Mouse (Mus musculus): ENCODE results near the gene Slc38a6. TPM values are rescaled to one million over a fixed set of nuclear protein-coding genes. Genes with fewer than 3 reads are reported as not detected.

Slc38a6 gene
- polyA plus RNA-seq, 1 experiment from 2014 or later: 9.4 TPM

GRCm38 (mm10) chr12:73361201-73361600 lies 74.6 kb downstream of the Slc38a6 start:
- no peak for ATAC-seq (ENCODE audit: borderline replicate concordance, extremely low read depth, low FRiP score, low TSS enrichment)
- no peaks in the 10 kb centered on the region for H3K36me3 ChIP-seq
- no peak overlapping the region for H3K4me3 ChIP-seq
- H3K27ac ChIP-seq: no peak overlapping the region
- no peaks in the 10 kb centered on the region for H3K27me3 ChIP-seq
- no peak overlapping the region for H3K4me2 ChIP-seq
- H3K9me3 ChIP-seq: no peaks in the 10 kb centered on the region
- no peaks in the 10 kb centered on the region for H3K4me1 ChIP-seq
- no peak overlapping the region for H3K9ac ChIP-seq
- 78% methylated on average over 11 of the region's 11 CpGs for WGBS

- no peak overlapping the region for H3K27ac ChIP-seq
- H3K4me1 ChIP-seq: peaks cover 9% of the 10 kb centered on the region
- no peaks in the 10 kb centered on the region for H3K27me3 ChIP-seq
- 69% methylated on average over 6 of the region's 6 CpGs for WGBS
- no peaks in the 10 kb centered on the region for H3K9me3 ChIP-seq
- no peak overlapping the region for H3K4me2 ChIP-seq
- no peak overlapping the region for H3K4me3 ChIP-seq
- no peak overlapping the region for H3K9ac ChIP-seq
- no peaks in the 10 kb centered on the region for H3K36me3 ChIP-seq
- ATAC-seq (ENCODE audit: borderline replicate concordance, extremely low read depth, low FRiP score, low TSS enrichment): no peak
Observed at GRCm38 (mm10) chr12:73363401-73363800, 76.8 kb downstream of the Slc38a6 start.

- H3K4me2 ChIP-seq: no peak overlapping the region
- ATAC-seq (ENCODE audit: borderline replicate concordance, extremely low read depth, low FRiP score, low TSS enrichment): no peak
- no peaks in the 10 kb centered on the region for H3K27me3 ChIP-seq
- 92% methylated on average over 3 of the region's 3 CpGs for WGBS
- H3K4me3 ChIP-seq: no peak overlapping the region
- H3K9me3 ChIP-seq: no peaks in the 10 kb centered on the region
- H3K36me3 ChIP-seq: no peaks in the 10 kb centered on the region
- H3K27ac ChIP-seq: no peak overlapping the region
- H3K9ac ChIP-seq: no peak overlapping the region
- H3K4me1 ChIP-seq: peaks cover 9% of the 10 kb centered on the region
Observed at GRCm38 (mm10) chr12:73363956-73364355, 77.4 kb downstream of the Slc38a6 start.

GRCm38 (mm10) chr12:73366581-73366980 lies 80.0 kb downstream of the Slc38a6 start:
- Histone ChIP-seq H3K4me2 (no peak overlapping the region), H3K36me3 (no peaks in the 10 kb centered on the region), H3K27ac (no peak overlapping the region), H3K27me3 (no peaks in the 10 kb centered on the region), H3K9ac (no peak overlapping the region), H3K4me1 (peaks cover 9% of the 10 kb centered on the region), H3K4me3 (no peak overlapping the region), H3K9me3 (no peaks in the 10 kb centered on the region)
- WGBS: 83% methylated on average over 7 of the region's 7 CpGs
- ATAC-seq (ENCODE audit: borderline replicate concordance, extremely low read depth, low FRiP score, low TSS enrichment): no peak

- ATAC-seq (ENCODE audit: borderline replicate concordance, extremely low read depth, low FRiP score, low TSS enrichment): peak; percentile 19; the same call in 1 of the 2 replicates
- WGBS: 23% methylated on average over 20 of the region's 20 CpGs
Observed at GRCm38 (mm10) chr12:73367460-73368079, 81.0 kb downstream of the Slc38a6 start.

GRCm38 (mm10) chr12:73368868-73369608 lies 82.5 kb downstream of the Slc38a6 start:
- Histone ChIP-seq H3K27ac (no peak overlapping the region), H3K27me3 (no peaks in the 10 kb centered on the region), H3K4me2 (no peak overlapping the region), H3K9me3 (no peaks in the 10 kb centered on the region), H3K4me3 (no peak overlapping the region), H3K9ac (no peak overlapping the region), H3K4me1 (peaks cover 9% of the 10 kb centered on the region), H3K36me3 (no peaks in the 10 kb centered on the region)
- ATAC-seq (ENCODE audit: borderline replicate concordance, extremely low read depth, low FRiP score, low TSS enrichment): peak; percentile 69; the same call in 1 of the 2 replicates
- 66% methylated on average over 7 of the region's 7 CpGs for WGBS

More at GRCm38 (mm10) chr12:73367460-73368079, 81.0 kb downstream of the Slc38a6 start:
- Histone ChIP-seq H3K27ac (no peak overlapping the region), H3K4me2 (peak overlapping the region; percentile 29; the same call in 1 of the 2 replicates), H3K36me3 (no peaks in the 10 kb centered on the region), H3K9me3 (no peaks in the 10 kb centered on the region), H3K27me3 (no peaks in the 10 kb centered on the region), H3K9ac (no peak overlapping the region), H3K4me1 (peaks cover 9% of the 10 kb centered on the region), H3K4me3 (no peak overlapping the region)

- ATAC-seq (ENCODE audit: borderline replicate concordance, extremely low read depth, low FRiP score, low TSS enrichment): no peak
- Histone ChIP-seq H3K9ac (no peak overlapping the region), H3K27ac (no peak overlapping the region), H3K4me3 (no peak overlapping the region), H3K4me1 (peaks cover 9% of the 10 kb centered on the region), H3K27me3 (no peaks in the 10 kb centered on the region), H3K4me2 (no peak overlapping the region), H3K9me3 (no peaks in the 10 kb centered on the region), H3K36me3 (no peaks in the 10 kb centered on the region)
- 76% methylated on average over 4 of the region's 4 CpGs for WGBS
Observed at GRCm38 (mm10) chr12:73370367-73370944, 83.9 kb downstream of the Slc38a6 start.

- Histone ChIP-seq H3K9ac (no peak overlapping the region), H3K27ac (no peak overlapping the region), H3K4me1 (peaks cover 9% of the 10 kb centered on the region), H3K36me3 (no peaks in the 10 kb centered on the region), H3K27me3 (no peaks in the 10 kb centered on the region), H3K4me2 (no peak overlapping the region), H3K4me3 (no peak overlapping the region), H3K9me3 (no peaks in the 10 kb centered on the region)
- no peak for ATAC-seq (ENCODE audit: borderline replicate concordance, extremely low read depth, low FRiP score, low TSS enrichment)
- 71% methylated on average over 7 of the region's 7 CpGs for WGBS
Observed at GRCm38 (mm10) chr12:73371132-73371531, 84.6 kb downstream of the Slc38a6 start.

GRCm38 (mm10) chr12:73378026-73378425 lies 91.4 kb downstream of the Slc38a6 start:
- peaks cover 8% of the 10 kb centered on the region for H3K4me1 ChIP-seq
- no peaks in the 10 kb centered on the region for H3K27me3 ChIP-seq
- no peaks in the 10 kb centered on the region for H3K36me3 ChIP-seq
- H3K4me3 ChIP-seq: no peak overlapping the region
- 67% methylated on average over 5 of the region's 5 CpGs for WGBS
- H3K27ac ChIP-seq: no peak overlapping the region
- ATAC-seq (ENCODE audit: borderline replicate concordance, extremely low read depth, low FRiP score, low TSS enrichment): no peak
- H3K4me2 ChIP-seq: no peak overlapping the region
- no peak overlapping the region for H3K9ac ChIP-seq
- no peaks in the 10 kb centered on the region for H3K9me3 ChIP-seq

GRCm38 (mm10) chr12:73378724-73379355 lies 92.3 kb downstream of the Slc38a6 start:
- Histone ChIP-seq H3K27ac (no peak overlapping the region), H3K9me3 (no peaks in the 10 kb centered on the region), H3K9ac (no peak overlapping the region), H3K4me3 (no peak overlapping the region), H3K4me2 (no peak overlapping the region), H3K4me1 (peaks cover 16% of the 10 kb centered on the region), H3K36me3 (no peaks in the 10 kb centered on the region), H3K27me3 (no peaks in the 10 kb centered on the region)
- ATAC-seq (ENCODE audit: borderline replicate concordance, extremely low read depth, low FRiP score, low TSS enrichment): no peak
- WGBS: 84% methylated on average over 13 of the region's 13 CpGs

GRCm38 (mm10) chr12:73380686-73381360 lies 94.2 kb downstream of the Slc38a6 start:
- Histone ChIP-seq H3K36me3 (no peaks in the 10 kb centered on the region), H3K9ac (no peak overlapping the region), H3K9me3 (no peaks in the 10 kb centered on the region), H3K27ac (no peak overlapping the region), H3K4me1 (peaks cover 16% of the 10 kb centered on the region), H3K4me3 (no peak overlapping the region), H3K4me2 (no peak overlapping the region), H3K27me3 (no peaks in the 10 kb centered on the region)
- WGBS: 72% methylated on average over 8 of the region's 8 CpGs
- no peak for ATAC-seq (ENCODE audit: borderline replicate concordance, extremely low read depth, low FRiP score, low TSS enrichment)

All from lung, embryonic 15.5 days (tissue).